Mouse (Mus musculus): ENCODE data around the gene Omp. TPM values are rescaled to one million over a fixed set of nuclear protein-coding genes. Genes with fewer than 3 reads are reported as not detected.

Gene Omp
- polyA plus RNA-seq, 1 experiment from 2014 or later = 0.37 TPM

DNA sequence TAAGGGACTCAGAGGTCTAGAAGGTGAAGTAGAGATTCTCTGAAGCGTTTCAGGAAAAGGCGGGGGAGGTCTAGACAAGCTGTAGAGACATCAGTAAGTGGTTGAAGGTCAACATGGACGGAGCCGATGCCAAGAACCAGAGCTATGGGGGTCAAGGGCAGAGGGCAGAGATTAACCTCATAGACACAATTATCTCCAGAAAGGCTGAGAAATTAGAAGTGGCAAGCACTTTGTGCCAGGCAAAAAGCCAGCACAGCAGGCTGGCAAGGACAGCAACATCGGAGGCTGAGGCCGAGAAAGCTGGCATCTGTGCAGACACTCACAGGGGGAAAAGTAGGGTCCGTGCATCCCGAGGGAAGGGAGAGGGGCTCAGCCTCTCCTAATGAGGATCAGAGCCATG is 2.5 kb upstream of the Omp start:
- 81% methylated on average over 8 of the region's 8 CpGs for WGBS
- Histone ChIP-seq H3K9me3 (ENCODE audit: control insufficient read depth, low read length) (no peaks in the 10 kb centered on the region), H3K36me3 (ENCODE audit: control insufficient read depth, insufficient read depth, low read length) (no peaks in the 10 kb centered on the region), H3K9ac (ENCODE audit: low read depth, low read length) (no peak overlapping the region), H3K4me3 (ENCODE audit: low read length) (no peak overlapping the region), H3K4me1 (ENCODE audit: control insufficient read depth, insufficient read depth, low read length) (peaks cover 8% of the 10 kb centered on the region; the same call in 1 of the 2 replicates), H3K4me2 (ENCODE audit: low read depth, low read length) (no peak overlapping the region), H3K27ac (ENCODE audit: low read length) (no peak overlapping the region), H3K27me3 (replicated peaks; ENCODE audit: control insufficient read depth, insufficient read depth, low read length) (no peaks in the 10 kb centered on the region)
- no peak for ATAC-seq

DNA sequence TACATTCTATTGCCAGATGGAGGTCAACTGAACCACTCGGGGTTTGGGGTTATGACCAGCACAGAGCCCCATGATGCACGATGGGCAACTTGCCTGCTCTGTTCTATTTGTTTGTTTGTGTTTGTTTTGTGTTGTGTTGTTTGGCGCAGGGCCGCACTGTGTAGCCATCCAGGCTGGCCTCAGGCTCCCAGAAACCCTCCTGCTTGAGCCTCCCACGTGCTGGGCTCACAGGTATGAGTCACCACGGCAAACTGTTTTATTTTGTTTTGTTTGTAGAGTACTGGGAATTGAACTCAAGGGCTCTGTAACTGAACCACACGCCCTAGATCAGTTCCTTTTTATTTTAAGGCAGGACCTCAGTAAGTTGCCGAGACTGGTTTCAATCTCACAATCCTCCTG is 1.1 kb upstream of the Omp start:
- no peak overlapping the region for H3K4me2 ChIP-seq (ENCODE audit: low read depth, low read length)
- no peak overlapping the region for H3K9ac ChIP-seq (ENCODE audit: low read depth, low read length)
- H3K27me3 ChIP-seq (replicated peaks; ENCODE audit: control insufficient read depth, insufficient read depth, low read length) = no peaks in the 10 kb centered on the region
- no peaks in the 10 kb centered on the region for H3K9me3 ChIP-seq (ENCODE audit: control insufficient read depth, low read length)
- ATAC-seq = no peak
- H3K27ac ChIP-seq (ENCODE audit: low read length) = no peak overlapping the region
- no peaks in the 10 kb centered on the region for H3K4me1 ChIP-seq (ENCODE audit: control insufficient read depth, insufficient read depth, low read length)
- H3K36me3 ChIP-seq (ENCODE audit: control insufficient read depth, insufficient read depth, low read length) = no peaks in the 10 kb centered on the region
- 67% methylated on average over 8 of the region's 8 CpGs for WGBS
- H3K4me3 ChIP-seq (ENCODE audit: low read length) = no peak overlapping the region

DNA sequence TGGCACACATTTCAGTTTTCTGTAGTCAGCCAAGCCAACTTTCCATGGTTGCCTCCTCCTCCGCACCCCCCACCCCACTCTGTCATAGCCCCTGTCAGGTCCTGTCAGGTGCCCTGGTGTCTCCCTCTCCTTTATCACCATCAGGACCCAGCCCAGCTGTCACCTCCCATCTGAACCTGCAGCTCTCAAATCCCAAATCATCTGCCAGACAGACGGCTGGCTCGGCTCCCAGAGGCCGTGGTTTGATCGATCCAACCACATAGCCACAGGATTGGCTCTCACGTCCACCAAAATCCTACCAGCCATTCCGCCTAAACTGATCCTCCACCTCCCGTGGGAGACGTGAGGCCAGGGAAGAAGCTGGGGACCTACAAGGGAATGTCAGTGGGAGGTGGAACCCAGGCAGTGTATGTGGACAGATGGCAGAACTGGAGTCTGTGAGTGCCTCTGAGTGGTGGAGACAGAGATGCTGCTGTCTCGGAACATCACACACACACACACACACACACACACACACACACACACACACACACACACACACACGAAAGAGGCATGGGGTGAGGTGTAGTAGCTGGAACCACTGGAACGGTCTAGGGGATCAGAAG is 642 bp upstream of the Omp start:
- Histone ChIP-seq H3K4me1 (ENCODE audit: control insufficient read depth, insufficient read depth, low read length) (no peaks in the 10 kb centered on the region), H3K27ac (ENCODE audit: low read length) (no peak overlapping the region), H3K4me3 (ENCODE audit: low read length) (no peak overlapping the region), H3K9ac (ENCODE audit: low read depth, low read length) (no peak overlapping the region), H3K9me3 (ENCODE audit: control insufficient read depth, low read length) (no peaks in the 10 kb centered on the region), H3K4me2 (ENCODE audit: low read depth, low read length) (no peak overlapping the region), H3K27me3 (replicated peaks; ENCODE audit: control insufficient read depth, insufficient read depth, low read length) (no peaks in the 10 kb centered on the region), H3K36me3 (ENCODE audit: control insufficient read depth, insufficient read depth, low read length) (no peaks in the 10 kb centered on the region)
- ATAC-seq = no peak
- WGBS = 84% methylated on average over 12 of the region's 12 CpGs

DNA sequence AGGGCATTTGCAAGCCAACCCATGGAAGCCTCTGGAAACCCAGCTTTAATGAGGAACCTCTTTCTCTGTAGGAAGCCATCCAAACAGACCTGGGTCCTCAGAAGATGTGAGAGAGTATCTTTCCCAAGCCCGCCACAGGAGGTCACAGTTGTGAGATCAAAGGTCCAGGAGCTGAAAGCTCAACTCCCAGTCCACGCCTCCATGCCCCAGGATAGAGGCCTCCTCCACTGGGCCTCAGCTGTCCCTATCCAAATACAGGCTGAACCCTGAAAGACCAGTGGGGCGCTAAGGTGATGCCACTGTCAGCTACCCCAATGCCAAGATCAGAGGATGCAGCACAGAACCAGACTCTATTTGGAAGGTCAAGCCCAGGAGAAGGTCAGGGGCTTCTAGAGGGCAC is 2.7 kb downstream of the Omp start:
- Histone ChIP-seq H3K4me3 (ENCODE audit: low read length) (no peak overlapping the region), H3K9me3 (ENCODE audit: control insufficient read depth, low read length) (no peaks in the 10 kb centered on the region), H3K27me3 (replicated peaks; ENCODE audit: control insufficient read depth, insufficient read depth, low read length) (no peaks in the 10 kb centered on the region), H3K4me1 (ENCODE audit: control insufficient read depth, insufficient read depth, low read length) (no peaks in the 10 kb centered on the region), H3K4me2 (ENCODE audit: low read depth, low read length) (no peak overlapping the region), H3K36me3 (ENCODE audit: control insufficient read depth, insufficient read depth, low read length) (no peaks in the 10 kb centered on the region), H3K27ac (ENCODE audit: low read length) (no peak overlapping the region), H3K9ac (ENCODE audit: low read depth, low read length) (no peak overlapping the region)
- ATAC-seq = no peak
- 65% methylated on average over 3 of the region's 3 CpGs for WGBS

DNA sequence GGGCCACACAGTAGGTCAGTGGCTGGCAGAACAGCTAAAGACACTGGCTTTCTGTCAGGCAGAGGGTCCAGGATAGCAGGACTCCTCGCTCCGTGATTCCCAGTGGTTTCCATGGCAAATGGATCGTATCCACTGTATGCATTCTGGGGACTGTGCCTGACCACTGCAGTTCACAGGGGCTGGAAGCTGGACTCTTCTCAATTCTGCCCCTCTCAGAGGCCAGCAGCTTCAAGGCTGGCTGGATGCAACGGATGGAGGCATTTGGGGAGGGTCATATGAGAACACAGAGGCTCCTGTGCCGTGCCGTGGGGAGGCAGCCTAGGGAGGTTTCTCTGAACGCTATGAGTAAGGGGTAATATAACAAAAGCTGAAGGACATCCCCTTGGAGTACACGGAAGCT is 3.1 kb downstream of the Omp start:
- no peaks in the 10 kb centered on the region for H3K4me1 ChIP-seq (ENCODE audit: control insufficient read depth, insufficient read depth, low read length)
- ATAC-seq = no peak

DNA sequence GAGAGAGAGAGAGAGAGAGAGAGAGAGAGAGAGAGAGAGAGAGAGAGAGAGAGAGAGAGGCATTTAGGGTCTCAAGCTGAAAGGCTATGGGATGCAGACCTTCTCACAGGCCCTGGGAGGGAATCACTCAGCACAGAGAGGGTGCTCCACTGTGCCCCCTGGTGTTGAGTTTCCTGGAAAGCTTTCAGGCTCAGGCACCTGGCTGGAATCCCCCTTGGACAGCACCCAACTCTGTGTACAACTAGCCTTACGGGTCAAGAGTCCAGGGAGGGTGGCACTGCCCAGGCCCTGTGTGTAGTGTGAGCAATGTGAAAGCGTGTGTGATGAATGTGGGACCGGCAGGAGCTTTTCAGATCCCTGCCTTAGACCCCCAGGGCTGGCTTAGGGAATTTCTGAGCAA is 4.1 kb downstream of the Omp start:
- H3K4me1 ChIP-seq (ENCODE audit: control insufficient read depth, insufficient read depth, low read length) = no peaks in the 10 kb centered on the region
- no peaks in the 10 kb centered on the region for H3K27me3 ChIP-seq (replicated peaks; ENCODE audit: control insufficient read depth, insufficient read depth, low read length)
- H3K4me3 ChIP-seq (ENCODE audit: low read length) = no peak overlapping the region
- H3K9ac ChIP-seq (ENCODE audit: low read depth, low read length) = no peak overlapping the region
- H3K4me2 ChIP-seq (ENCODE audit: low read depth, low read length) = no peak overlapping the region
- H3K9me3 ChIP-seq (ENCODE audit: control insufficient read depth, low read length) = no peaks in the 10 kb centered on the region
- H3K36me3 ChIP-seq (ENCODE audit: control insufficient read depth, insufficient read depth, low read length) = no peaks in the 10 kb centered on the region
- ATAC-seq = 0 out of 2 replicates have a peak, but pooled peaks have one; percentile 33
- no peak overlapping the region for H3K27ac ChIP-seq (ENCODE audit: low read length)
- WGBS = 69% methylated on average over 3 of the region's 3 CpGs

More for the DNA sequence above, 3.1 kb downstream of the Omp start:
- Histone ChIP-seq H3K27ac (ENCODE audit: low read length) (no peak overlapping the region), H3K4me2 (ENCODE audit: low read depth, low read length) (no peak overlapping the region), H3K9me3 (ENCODE audit: control insufficient read depth, low read length) (no peaks in the 10 kb centered on the region), H3K4me3 (ENCODE audit: low read length) (no peak overlapping the region), H3K36me3 (ENCODE audit: control insufficient read depth, insufficient read depth, low read length) (no peaks in the 10 kb centered on the region), H3K27me3 (replicated peaks; ENCODE audit: control insufficient read depth, insufficient read depth, low read length) (no peaks in the 10 kb centered on the region), H3K9ac (ENCODE audit: low read depth, low read length) (no peak overlapping the region)
- 69% methylated on average over 8 of the region's 8 CpGs for WGBS

DNA sequence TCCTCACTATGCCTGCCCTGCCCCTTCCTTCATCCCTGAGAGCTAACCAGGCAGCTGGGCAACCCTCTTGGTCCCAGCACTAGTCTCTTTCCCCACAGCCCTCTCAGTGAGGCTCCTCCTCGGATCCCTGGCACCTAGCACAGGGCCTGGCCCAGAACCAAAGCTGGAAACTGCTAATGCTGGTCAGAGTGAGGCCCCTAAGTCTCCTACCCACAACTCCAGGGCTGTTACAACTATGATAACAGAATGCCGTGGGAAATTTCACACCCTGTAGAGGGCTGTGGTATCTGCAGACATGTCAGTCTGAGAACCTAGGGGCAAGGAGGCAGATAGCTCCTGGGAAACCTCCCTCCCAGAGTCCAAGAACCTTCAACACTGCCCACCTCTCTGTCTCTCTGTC is 4.7 kb downstream of the Omp start:
- Histone ChIP-seq H3K9me3 (ENCODE audit: control insufficient read depth, low read length) (no peaks in the 10 kb centered on the region), H3K4me3 (ENCODE audit: low read length) (no peak overlapping the region), H3K27me3 (replicated peaks; ENCODE audit: control insufficient read depth, insufficient read depth, low read length) (no peaks in the 10 kb centered on the region), H3K4me2 (ENCODE audit: low read depth, low read length) (no peak overlapping the region), H3K4me1 (ENCODE audit: control insufficient read depth, insufficient read depth, low read length) (no peaks in the 10 kb centered on the region), H3K9ac (ENCODE audit: low read depth, low read length) (no peak overlapping the region), H3K36me3 (ENCODE audit: control insufficient read depth, insufficient read depth, low read length) (no peaks in the 10 kb centered on the region), H3K27ac (ENCODE audit: low read length) (no peak overlapping the region)
- 40% methylated on average over 2 of the region's 2 CpGs for WGBS
- no peak for ATAC-seq

DNA sequence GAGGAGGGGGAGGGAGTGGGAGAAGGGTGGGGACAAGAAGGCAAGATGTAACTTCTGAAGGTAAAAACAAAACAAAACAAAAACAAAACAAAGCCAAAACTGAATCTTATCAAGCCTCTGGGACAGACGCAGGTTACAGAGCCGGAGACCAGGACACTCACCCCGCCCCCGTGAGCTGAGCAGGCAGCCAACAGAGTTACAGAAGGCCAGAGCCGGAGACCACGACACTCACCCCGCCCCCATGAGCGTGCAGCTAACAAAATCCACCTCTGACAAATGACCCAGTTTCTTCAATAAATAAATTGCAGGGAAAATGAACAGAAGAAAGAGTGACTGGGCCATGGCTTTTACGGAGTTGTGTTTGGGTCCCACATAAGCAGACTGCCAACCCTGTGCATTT is 6.1 kb downstream of the Omp start:
- Histone ChIP-seq H3K4me1 (ENCODE audit: control insufficient read depth, insufficient read depth, low read length) (no peaks in the 10 kb centered on the region), H3K9me3 (ENCODE audit: control insufficient read depth, low read length) (no peaks in the 10 kb centered on the region), H3K9ac (ENCODE audit: low read depth, low read length) (peak overlapping the region; percentile 16; the same call in 1 of the 2 replicates), H3K27ac (ENCODE audit: low read length) (no peak overlapping the region), H3K36me3 (ENCODE audit: control insufficient read depth, insufficient read depth, low read length) (no peaks in the 10 kb centered on the region), H3K27me3 (replicated peaks; ENCODE audit: control insufficient read depth, insufficient read depth, low read length) (no peaks in the 10 kb centered on the region), H3K4me2 (ENCODE audit: low read depth, low read length) (no peak overlapping the region), H3K4me3 (ENCODE audit: low read length) (no peak overlapping the region)
- WGBS = 23% methylated on average over 9 of the region's 9 CpGs
- no peak for ATAC-seq

DNA sequence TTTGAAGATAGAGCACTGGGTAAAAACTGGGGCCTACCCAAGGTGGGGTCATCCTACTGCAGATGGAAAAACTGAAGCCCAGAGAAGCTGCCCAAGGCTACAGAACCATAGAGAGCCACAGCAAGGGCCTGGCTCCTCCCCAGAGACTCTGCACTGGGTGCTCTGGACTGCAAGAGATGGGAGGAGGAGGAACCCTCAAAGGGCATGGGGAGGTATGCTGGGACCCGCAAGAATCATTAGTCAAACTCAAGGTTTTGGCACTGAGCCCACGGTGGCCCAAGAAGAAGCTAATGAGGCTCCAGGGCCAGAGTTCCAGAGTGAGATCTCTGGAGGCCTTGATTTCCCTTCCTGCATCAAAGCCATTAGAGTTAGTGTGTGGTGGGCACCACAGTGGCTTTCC is 7.3 kb downstream of the Omp start:
- Histone ChIP-seq H3K27me3 (replicated peaks; ENCODE audit: control insufficient read depth, insufficient read depth, low read length) (no peaks in the 10 kb centered on the region), H3K36me3 (ENCODE audit: control insufficient read depth, insufficient read depth, low read length) (no peaks in the 10 kb centered on the region), H3K4me1 (ENCODE audit: control insufficient read depth, insufficient read depth, low read length) (no peaks in the 10 kb centered on the region), H3K4me3 (ENCODE audit: low read length) (no peak overlapping the region), H3K27ac (ENCODE audit: low read length) (no peak overlapping the region), H3K9ac (ENCODE audit: low read depth, low read length) (no peak overlapping the region), H3K9me3 (ENCODE audit: control insufficient read depth, low read length) (no peaks in the 10 kb centered on the region), H3K4me2 (ENCODE audit: low read depth, low read length) (no peak overlapping the region)
- WGBS = 47% methylated on average over 2 of the region's 2 CpGs
- no peak for ATAC-seq

DNA sequence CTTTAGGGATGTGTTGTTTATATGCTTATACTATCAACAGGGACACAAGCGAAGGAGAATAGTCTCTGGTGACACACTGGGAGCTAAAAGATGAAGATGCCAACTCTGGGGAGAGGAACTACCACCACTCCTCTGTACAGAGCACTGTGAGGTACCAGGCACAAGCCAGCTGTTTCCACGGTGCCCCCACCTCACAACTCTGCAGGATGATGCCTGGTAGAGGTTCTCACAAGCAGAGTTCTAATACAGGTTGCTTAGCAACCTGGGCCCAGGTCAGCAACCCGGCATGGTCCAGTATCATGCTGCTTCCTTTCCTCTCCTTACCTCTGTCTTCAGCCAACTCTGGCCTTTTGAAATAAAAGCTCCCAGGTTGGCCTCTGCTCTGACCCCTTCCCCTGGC is 7.7 kb downstream of the Omp start:
- Histone ChIP-seq H3K9me3 (ENCODE audit: control insufficient read depth, low read length) (no peaks in the 10 kb centered on the region), H3K4me1 (ENCODE audit: control insufficient read depth, insufficient read depth, low read length) (no peaks in the 10 kb centered on the region), H3K27me3 (replicated peaks; ENCODE audit: control insufficient read depth, insufficient read depth, low read length) (no peaks in the 10 kb centered on the region), H3K4me2 (ENCODE audit: low read depth, low read length) (no peak overlapping the region), H3K4me3 (ENCODE audit: low read length) (no peak overlapping the region), H3K36me3 (ENCODE audit: control insufficient read depth, insufficient read depth, low read length) (no peaks in the 10 kb centered on the region), H3K9ac (ENCODE audit: low read depth, low read length) (no peak overlapping the region), H3K27ac (ENCODE audit: low read length) (no peak overlapping the region)
- ATAC-seq = no peak
- WGBS = 58% methylated on average over 3 of the region's 3 CpGs
